Mouse (Mus musculus): ENCODE results near the gene Psg21.
"Not testable (repeated sequence)": the region's sequence is repeated elsewhere in the genome, so short reads cannot be mapped to it uniquely, and the experiment has no call there.

The Psg21 gene

DNA sequence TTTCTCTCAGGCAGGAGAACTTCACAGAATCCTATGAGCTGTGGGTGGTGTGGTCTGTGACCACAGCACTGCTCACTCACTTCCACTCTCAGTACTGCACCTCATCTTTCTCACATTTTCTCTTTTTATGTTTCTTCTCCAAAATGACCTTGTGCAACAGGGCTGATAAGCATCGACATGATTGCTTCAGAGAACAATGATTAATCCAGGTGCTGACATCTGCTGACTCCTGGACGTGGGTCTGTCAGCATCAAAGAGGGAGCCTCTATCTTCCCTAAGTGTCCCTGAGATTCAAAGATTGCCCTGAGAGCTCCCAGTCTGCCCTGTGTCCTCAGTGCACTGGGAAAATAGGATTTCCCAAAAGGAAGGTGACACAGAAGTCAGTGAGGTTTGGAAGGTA, at the start of gene Psg21:
Gene Psg21 (minus strand): TSS at position 101 of the 400 bp plus-strand sequence.
- DNase-seq = not testable (repeated sequence)

DNA sequence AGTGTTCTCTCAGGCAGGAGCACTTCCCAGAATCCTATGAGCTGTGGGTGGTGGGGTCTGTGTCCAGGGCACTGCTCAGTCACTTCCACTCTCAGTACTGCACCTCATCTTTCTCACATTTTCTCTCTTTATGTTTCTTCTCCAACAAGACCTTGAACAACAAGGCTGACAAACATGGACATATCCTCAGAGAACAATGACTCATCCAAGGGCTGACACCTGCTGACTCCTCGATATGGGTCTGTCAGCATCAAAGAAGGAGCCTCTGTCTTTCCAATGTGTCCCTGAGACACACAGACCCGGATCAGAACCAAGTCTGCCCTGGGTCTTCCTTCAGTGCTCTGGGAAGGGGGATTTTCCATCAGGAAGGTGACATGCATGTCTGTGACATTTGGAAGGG, 29.6 kb upstream of the Psg21 start, which contains the start of gene Psg20:
Gene Psg20 (minus strand): TSS at position 101 of the 400 bp plus-strand sequence.
- no peak for DNase-seq

DNA sequence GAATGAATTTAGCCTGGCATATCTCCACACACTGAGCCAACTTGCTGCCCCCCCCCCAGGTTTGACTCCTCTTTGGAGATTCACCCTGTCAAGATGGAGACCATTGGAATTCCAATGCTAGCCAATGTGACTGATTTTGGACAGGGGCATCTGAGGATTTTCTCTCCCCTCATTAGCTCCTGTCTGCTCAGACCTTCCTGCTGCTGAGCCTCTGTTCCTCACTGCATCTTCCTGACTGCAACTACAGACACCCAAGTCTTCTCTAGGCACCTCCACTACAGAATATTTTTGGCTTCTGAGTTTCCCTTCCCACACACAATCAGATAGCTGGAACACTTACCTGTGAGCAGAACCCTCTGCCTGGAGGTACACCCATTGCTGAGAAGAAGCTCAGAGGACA, 29.1 kb upstream of the Psg21 start:
- no peak for DNase-seq

DNA sequence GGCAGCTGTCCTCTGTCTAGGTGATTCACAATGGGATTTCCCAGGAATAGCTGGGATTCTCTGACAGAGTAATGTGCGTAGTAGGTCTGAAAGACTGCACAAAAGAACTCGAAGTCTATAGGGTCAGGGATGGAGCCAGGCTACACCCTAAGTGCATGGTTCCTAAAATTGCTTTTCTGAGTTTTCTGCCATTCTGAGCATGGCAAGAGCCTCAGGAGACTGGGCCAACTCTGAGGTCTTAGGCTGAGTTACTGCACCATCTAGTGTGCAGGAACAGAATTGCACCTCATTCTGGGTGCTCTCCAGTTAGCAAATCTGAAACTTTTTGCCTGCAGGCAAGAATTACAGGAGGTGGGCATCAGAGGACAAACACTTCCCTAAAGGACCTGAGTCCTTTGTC, 23.2 kb upstream of the Psg21 start:
- DNase-seq = no peak

DNA sequence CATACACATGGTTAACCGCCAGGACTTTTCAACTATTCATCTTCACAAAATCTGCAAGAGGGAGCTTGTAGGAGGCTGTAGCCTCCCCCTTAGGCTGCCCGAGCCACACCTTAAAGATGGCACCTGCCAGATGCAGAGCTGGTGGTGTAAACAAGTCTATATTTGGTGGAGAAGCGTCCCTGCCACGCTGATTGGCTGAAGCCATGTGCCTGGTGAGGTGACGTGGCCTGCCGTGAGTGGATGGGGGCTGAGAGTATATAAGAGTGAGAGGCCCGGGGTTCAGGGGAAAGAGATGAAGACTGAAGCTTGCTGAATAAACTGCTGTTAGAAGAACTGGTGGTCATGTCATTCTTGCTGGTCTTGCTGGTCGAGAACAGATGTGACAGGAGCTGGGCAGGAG, 29.6 kb downstream of the Psg21 start:
- not testable (repeated sequence) for DNase-seq

DNA sequence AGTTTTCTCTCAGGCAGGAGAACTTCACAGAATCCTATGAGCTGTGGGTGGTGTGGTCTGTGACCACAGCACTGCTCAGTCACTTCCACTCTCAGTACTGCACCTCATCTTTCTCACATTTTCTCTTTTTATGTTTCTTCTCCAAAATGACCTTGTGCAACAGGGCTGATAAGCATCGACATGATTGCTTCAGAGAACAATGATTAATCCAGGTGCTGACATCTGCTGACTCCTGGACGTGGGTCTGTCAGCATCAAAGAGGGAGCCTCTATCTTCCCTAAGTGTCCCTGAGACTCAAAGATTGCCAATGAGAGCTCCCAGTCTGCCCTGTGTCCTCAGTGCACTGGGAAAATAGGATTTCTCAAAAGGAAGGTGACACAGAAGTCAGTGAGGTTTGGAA, 40.1 kb downstream of the Psg21 start, which contains the start of gene Psg23:
Gene Psg23 (minus strand): TSS at position 101 of the 400 bp plus-strand sequence.
- not testable (repeated sequence) for DNase-seq

Measured in thymus, adult 18-20 months (tissue).